Mouse (Mus musculus) midbrain, embryonic 11.5 days (tissue): ENCODE results near the gene Trip13. TPM values are rescaled to one million over a fixed set of nuclear protein-coding genes. Genes with fewer than 3 reads are reported as not detected.

Source experiments
- ATAC-seq: fragments of 200-750 bp; cut with Nextera tagmentation; 2 replicates; pipeline ENCODE4 v1.8.0; 2017; ENCODE audit warnings: moderate TSS enrichment, moderate library complexity; ENCODE audit not compliant: low FRiP score
- DNase-seq: peaks from one replicate; pipeline ENCODE4 v3.0.0; 2015; ENCODE audit warnings: low spot score; ENCODE audit errors: missing footprints
- H3K27ac ChIP-seq: fragments of 300-500 bp; sonication (generic); 2 replicates; pipeline ENCODE4 v1.5.1; 2014; ENCODE audit warnings: low read depth, low read length
- H3K27me3 ChIP-seq: fragments of 300-500 bp; sonication (generic); 2 replicates; pipeline ENCODE4 v1.6.1; 2014; ENCODE audit warnings: mild to moderate bottlenecking, low read length, moderate library complexity, mixed read lengths; ENCODE audit not compliant: control insufficient read depth, insufficient read depth
- H3K36me3 ChIP-seq: fragments of 300-500 bp; sonication (generic); 2 replicates; pipeline ENCODE4 v1.6.1; 2014; ENCODE audit warnings: mild to moderate bottlenecking, low read length, moderate library complexity, mixed read lengths; ENCODE audit not compliant: control insufficient read depth, insufficient read depth
- H3K4me1 ChIP-seq: fragments of 300-500 bp; sonication (generic); 2 replicates; pipeline ENCODE4 v1.6.1; 2014; ENCODE audit warnings: low read length; ENCODE audit not compliant: control insufficient read depth, insufficient read depth
- H3K4me2 ChIP-seq: fragments of 300-500 bp; sonication (generic); 2 replicates; pipeline ENCODE4 v1.6.1; 2014; ENCODE audit warnings: mild to moderate bottlenecking, moderate library complexity
- H3K4me3 ChIP-seq: fragments of 300-500 bp; sonication (generic); 2 replicates; pipeline ENCODE4 v1.5.1; 2014; ENCODE audit warnings: low read depth, low read length
- H3K9ac ChIP-seq: fragments of 300-500 bp; sonication (generic); 2 replicates; pipeline ENCODE4 v1.6.1; 2014; ENCODE audit warnings: low read length
- H3K9me3 ChIP-seq: fragments of 300-500 bp; sonication (generic); 2 replicates; pipeline ENCODE4 v1.6.1; 2016; ENCODE audit warnings: low read length; ENCODE audit not compliant: control insufficient read depth
- WGBS: fragments of 180-500 bp; shearing (Covaris S2); extraction: QIAGEN DNeasy Blood & Tissue Kit; methylation state at CpG from one replicate; pipeline ENCODE4 v1.1.7; 2014; 5-methylcytosine and 5-hydroxymethylcytosine counted together
- polyA plus RNA-seq: library from polyadenylated mRNA; unstranded; fragments of >200 nt; fragmentation: Nextera tagmentation; extraction: Ambion mirVana; gene quantifications from 2 replicates; pipeline ENCODE4 v1.2.1, GENCODE M21; 2014

The Trip13 gene
- 53.4 and 57.1 TPM in 2 replicates for polyA plus RNA-seq

DNA sequence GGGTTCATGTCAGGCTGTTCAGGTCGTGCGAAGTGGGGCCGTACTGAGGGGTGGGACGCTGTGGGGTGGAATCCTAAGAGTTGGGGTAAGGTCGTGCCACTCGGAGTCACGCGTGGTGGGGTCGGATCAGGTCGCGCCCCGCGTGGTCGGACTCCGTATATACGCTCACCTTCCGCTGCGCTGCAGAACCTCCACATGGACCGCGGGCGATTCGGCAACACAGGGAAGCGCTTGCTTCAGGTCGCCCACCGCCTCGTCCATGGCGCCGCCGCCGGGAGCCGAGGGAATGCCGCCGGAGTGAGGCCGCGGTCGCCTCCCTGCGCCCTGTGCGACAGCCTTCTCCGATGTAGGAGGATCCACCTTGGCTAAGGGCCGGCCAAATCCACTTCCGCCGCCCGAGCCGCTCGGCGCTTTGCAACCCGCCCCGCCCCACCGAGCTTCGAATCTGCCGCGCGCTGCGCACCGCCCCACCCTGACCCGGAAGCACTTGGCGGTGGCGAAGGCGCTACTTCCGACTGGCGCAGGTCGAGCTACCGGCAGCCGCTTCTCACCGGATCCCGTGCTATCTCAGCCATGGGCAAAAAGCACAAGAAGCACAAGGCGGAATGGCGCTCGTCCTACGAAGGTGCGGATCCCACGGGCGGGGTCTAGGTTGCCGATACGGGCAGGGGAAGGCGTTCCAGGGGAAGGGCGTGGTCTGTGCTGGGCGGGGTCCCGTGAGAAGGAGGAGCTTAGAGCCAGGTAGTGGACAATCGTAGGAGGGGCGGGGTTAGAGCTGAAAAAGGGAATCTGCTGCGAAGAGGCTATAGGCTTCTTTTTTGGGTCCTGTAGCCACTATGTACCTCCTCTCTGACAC, at the start of gene Trip13, which contains the start of gene Brd9:
TSS of gene Trip13 (minus strand) at position 464 of the 856 bp plus-strand sequence.
TSS of gene Brd9 (plus strand) at position 491 of the 856 bp plus-strand sequence.
- peak within 1 kb of the TSS; percentile 84 for H3K4me3 ChIP-seq
- H3K27ac ChIP-seq: peak within 1 kb of the TSS; percentile 42
- H3K4me1 ChIP-seq: peaks cover 9% of the 10 kb centered on the region; the same call in 1 of the 2 replicates
- peak within 1 kb of the TSS; percentile 85 for H3K9ac ChIP-seq
- peak; percentile 99 for DNase-seq
- H3K9me3 ChIP-seq: no peaks in the 10 kb centered on the region
- peak within 1 kb of the TSS; percentile 82 for H3K4me2 ChIP-seq
- H3K27me3 ChIP-seq: no peaks in the 10 kb centered on the region
- peaks cover 12% of the 10 kb centered on the region for H3K36me3 ChIP-seq
- WGBS: under 1% methylated on average over 75 of the region's 82 CpGs
- peak; percentile 97 for ATAC-seq

DNA sequence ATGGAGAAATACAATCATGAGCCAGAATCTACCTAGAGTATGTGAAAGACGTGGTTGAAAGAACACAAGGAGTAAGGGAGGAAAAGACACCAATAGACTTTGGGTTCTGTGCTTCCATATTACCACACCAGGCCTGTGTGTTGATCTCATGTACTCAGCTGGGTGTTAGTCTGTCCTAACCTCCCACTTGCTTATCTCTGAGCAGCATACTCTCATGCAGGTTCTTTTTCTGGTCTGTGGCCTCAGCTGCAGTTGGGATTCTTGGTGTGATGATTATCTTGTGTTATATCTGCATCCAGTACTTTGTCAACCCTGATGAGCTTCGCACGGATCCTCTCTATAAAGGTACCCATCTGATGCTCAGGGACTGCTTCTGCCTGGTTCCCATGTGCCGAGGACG, 39.4 kb upstream of the Trip13 start:
- WGBS: 86% methylated on average over 5 of the region's 5 CpGs
- Histone ChIP-seq H3K27ac (no peak overlapping the region), H3K9me3 (no peaks in the 10 kb centered on the region), H3K27me3 (no peaks in the 10 kb centered on the region), H3K4me3 (no peak overlapping the region), H3K4me1 (no peaks in the 10 kb centered on the region), H3K36me3 (no peaks in the 10 kb centered on the region), H3K9ac (no peak overlapping the region), H3K4me2 (no peak overlapping the region)
- ATAC-seq (no peak), DNase-seq (no peak)

DNA sequence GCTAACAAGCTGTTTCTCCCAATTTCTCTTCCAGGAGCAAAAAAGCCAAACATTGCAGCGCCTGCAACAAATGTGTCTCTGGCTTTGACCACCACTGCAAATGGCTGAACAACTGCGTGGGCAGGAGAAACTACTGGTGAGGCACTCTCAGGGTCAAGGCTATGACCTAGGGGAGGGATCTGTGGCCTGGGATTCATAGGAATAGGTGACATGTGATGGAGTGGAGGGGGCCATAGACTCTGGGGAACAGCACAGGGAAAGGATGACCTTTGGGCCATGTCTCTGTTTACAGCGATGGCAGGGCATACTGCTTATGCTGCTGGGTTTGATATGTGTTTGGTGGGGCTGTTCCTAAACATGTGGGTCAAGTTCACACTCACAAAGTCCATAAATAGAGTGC, 36.9 kb upstream of the Trip13 start:
- Histone ChIP-seq H3K9ac (no peak overlapping the region), H3K27me3 (no peaks in the 10 kb centered on the region), H3K9me3 (no peaks in the 10 kb centered on the region), H3K36me3 (no peaks in the 10 kb centered on the region), H3K27ac (no peak overlapping the region), H3K4me3 (no peak overlapping the region), H3K4me1 (no peaks in the 10 kb centered on the region), H3K4me2 (no peak overlapping the region)
- DNase-seq (no peak), ATAC-seq (no peak)
- WGBS: 91% methylated on average over 3 of the region's 3 CpGs

DNA sequence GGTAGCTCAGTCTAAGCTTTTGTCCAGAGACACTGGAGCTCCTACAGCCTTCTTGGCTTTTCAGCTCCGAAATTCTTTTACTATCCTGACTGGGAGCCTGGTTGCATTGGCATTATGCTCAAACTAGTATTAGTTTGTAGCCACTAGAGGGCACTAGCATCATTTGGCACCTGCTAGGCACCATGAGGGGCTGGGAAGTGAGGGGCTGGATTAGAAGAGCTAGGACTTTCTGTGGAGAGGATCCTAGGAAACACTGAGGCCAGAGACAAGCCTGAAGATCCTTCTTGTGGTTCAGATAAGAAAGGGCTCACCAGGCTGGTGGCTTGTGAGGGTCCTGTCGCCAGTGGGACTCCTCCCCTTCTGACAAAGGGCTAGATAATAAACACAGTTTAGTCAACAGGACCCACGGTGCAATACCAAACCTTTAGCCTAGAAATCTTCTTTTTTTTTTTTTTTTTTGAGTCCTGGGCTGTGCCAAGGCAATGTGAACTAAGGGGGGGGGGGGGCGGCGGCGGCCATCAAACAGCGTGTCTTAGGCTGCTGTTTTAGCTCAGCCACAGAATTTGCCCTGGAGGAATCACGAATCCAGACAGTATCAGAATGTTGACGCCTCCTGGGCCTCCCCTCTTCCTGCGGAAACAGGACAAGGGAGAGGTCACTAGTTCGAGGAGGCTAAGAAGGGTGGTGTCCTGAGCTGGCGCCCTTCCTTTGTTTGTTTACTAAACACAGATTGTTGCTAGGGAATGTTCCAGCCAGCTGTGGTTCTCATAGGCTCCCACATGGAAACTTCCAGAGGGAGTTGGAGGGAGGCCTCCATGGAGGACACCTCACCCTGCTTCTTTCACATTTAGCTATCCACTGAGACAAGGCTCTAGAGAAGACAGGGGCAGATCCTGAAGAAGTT, 33.2 kb upstream of the Trip13 start:
- Histone ChIP-seq H3K9me3 (no peaks in the 10 kb centered on the region), H3K4me3 (no peak overlapping the region), H3K27ac (no peak overlapping the region), H3K4me1 (no peaks in the 10 kb centered on the region), H3K27me3 (no peaks in the 10 kb centered on the region), H3K36me3 (no peaks in the 10 kb centered on the region), H3K4me2 (no peak overlapping the region), H3K9ac (no peak overlapping the region)
- WGBS: 54% methylated on average over 12 of the region's 12 CpGs
- ATAC-seq (peak; percentile 76), DNase-seq (peak; percentile 96)

DNA sequence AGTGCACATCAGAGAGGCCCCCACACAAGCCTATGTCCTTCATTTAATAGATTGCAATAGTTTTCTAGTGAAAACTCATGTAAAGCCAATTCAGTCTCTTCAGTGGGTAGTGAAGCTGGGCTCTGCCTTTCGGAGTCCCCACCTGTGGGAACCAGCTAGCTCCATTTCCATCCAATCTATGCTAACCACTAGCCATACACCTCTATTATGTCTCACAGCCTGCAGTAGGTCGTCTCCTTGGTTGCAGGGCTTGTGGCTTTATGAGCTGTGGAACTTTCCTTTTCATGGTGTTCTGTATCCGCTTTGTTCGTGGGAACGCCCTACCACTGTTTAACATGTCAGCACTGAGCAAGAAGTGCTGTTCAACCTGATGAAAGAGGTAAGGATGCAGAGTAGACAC, 26.0 kb upstream of the Trip13 start, which contains the start of gene Zdhhc11:
TSS of gene Zdhhc11 (plus strand) at position 301 of the 400 bp plus-strand sequence.
- Histone ChIP-seq H3K9me3 (no peaks in the 10 kb centered on the region), H3K9ac (no peak within 1 kb of the TSS), H3K27ac (no peak within 1 kb of the TSS), H3K36me3 (peaks cover 16% of the 10 kb centered on the region), H3K4me1 (no peaks in the 10 kb centered on the region), H3K4me3 (no peak within 1 kb of the TSS), H3K4me2 (no peak within 1 kb of the TSS), H3K27me3 (no peaks in the 10 kb centered on the region)
- no peak for DNase-seq
- ATAC-seq: no peak
- 88% methylated on average over 5 of the region's 5 CpGs for WGBS

DNA sequence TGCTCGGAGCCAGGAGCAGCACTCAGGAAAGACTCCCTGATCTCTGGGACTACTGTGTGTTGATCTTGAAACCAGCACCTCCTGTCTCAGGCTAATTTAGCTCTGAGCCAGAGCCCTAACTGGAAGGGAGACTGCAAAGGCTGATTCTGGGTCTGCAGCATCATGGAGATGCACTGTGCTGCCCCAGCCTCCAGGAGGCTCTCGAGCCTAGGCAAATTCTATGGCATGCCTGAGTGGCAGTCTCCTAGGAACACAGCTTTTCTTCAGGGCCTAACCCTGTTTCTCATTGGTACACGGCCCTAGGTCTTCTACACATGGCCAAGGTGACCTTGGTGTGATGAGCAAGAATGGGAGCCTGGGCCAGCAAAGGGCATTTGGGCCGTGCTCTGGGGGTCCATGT, 23.6 kb upstream of the Trip13 start:
- H3K36me3 ChIP-seq: peaks cover 23% of the 10 kb centered on the region
- 80% methylated on average over 4 of the region's 4 CpGs for WGBS

DNA sequence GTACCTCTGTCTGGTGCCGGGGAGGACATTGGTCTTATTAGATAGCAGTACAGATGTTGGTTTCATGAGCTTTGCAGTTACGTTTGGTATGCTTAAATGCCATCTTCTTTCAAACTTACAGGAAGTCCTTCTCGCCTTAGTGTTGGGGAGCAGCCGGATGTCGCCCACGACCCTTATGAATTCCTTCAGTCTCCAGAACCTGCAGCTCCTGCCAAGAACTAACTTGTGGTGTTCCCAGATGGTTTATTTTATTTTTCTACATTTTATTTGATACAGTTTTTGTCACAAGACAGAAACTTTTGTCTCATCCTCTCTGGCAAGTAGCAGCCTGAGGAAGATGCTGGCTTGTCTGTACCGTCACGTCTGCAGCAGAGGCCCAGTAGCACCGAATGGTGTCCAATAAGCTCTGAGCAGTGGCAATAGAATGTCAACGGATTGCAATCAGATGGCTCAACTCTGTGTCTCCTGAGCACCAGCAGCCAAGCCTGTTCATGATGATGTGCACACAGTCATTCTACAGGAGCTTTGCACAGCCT, 22.6 kb upstream of the Trip13 start:
- no peak for ATAC-seq
- Histone ChIP-seq H3K27me3 (no peaks in the 10 kb centered on the region), H3K36me3 (peaks cover 26% of the 10 kb centered on the region), H3K9me3 (no peaks in the 10 kb centered on the region), H3K4me3 (no peak overlapping the region), H3K4me2 (no peak overlapping the region), H3K27ac (no peak overlapping the region), H3K9ac (no peak overlapping the region), H3K4me1 (no peaks in the 10 kb centered on the region)
- 88% methylated on average over 10 of the region's 10 CpGs for WGBS
- DNase-seq: no peak

More for the DNA sequence above, 23.6 kb upstream of the Trip13 start:
- Histone ChIP-seq H3K9me3 (no peaks in the 10 kb centered on the region), H3K4me3 (no peak overlapping the region), H3K4me2 (no peak overlapping the region), H3K27ac (no peak overlapping the region), H3K27me3 (no peaks in the 10 kb centered on the region), H3K9ac (no peak overlapping the region), H3K4me1 (no peaks in the 10 kb centered on the region)
- no peak for ATAC-seq
- DNase-seq: no peak

DNA sequence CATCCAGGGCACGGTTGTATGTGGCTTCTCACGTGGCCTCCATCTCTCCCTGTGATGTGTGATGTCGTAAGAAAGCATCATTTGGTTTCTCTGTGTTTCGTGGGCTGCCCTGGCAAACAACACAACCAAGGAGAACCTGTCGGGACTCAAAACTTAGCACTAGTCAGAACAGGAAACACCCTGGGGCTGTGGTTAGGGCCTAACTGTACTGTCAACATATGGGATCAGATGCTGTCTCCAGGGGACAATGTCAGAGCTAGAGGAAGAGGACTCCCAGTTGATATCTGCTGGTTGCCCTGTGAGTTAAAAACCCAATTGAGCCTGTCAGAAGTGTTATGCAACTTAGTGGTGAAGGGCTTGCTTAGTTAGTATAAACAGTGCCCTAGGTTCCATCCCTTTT, 17.9 kb upstream of the Trip13 start:
- DNase-seq (no peak), ATAC-seq (no peak)
- WGBS: 90% methylated on average over 5 of the region's 5 CpGs
- H3K27me3 ChIP-seq: no peaks in the 10 kb centered on the region
- H3K4me1 ChIP-seq: no peaks in the 10 kb centered on the region
- H3K4me2 ChIP-seq: no peak overlapping the region
- H3K27ac ChIP-seq: no peak overlapping the region
- no peak overlapping the region for H3K9ac ChIP-seq
- no peaks in the 10 kb centered on the region for H3K9me3 ChIP-seq
- H3K4me3 ChIP-seq: no peak overlapping the region
- H3K36me3 ChIP-seq: peaks cover 17% of the 10 kb centered on the region
